Mouse (Mus musculus): ENCODE results near the gene Dchs1. TPM values are rescaled to one million over a fixed set of nuclear protein-coding genes. Genes with fewer than 3 reads are reported as not detected.
A peak's percentile ranks its signal among the peaks of the same experiment; 100 is the strongest.

Dchs1 gene
- 10 to 100 TPM in 1 of 4 experiments, 1 to 10 TPM in 3; 9.1 to 10.2 (median 9.5) TPM for total RNA-seq (2022)

DNA sequence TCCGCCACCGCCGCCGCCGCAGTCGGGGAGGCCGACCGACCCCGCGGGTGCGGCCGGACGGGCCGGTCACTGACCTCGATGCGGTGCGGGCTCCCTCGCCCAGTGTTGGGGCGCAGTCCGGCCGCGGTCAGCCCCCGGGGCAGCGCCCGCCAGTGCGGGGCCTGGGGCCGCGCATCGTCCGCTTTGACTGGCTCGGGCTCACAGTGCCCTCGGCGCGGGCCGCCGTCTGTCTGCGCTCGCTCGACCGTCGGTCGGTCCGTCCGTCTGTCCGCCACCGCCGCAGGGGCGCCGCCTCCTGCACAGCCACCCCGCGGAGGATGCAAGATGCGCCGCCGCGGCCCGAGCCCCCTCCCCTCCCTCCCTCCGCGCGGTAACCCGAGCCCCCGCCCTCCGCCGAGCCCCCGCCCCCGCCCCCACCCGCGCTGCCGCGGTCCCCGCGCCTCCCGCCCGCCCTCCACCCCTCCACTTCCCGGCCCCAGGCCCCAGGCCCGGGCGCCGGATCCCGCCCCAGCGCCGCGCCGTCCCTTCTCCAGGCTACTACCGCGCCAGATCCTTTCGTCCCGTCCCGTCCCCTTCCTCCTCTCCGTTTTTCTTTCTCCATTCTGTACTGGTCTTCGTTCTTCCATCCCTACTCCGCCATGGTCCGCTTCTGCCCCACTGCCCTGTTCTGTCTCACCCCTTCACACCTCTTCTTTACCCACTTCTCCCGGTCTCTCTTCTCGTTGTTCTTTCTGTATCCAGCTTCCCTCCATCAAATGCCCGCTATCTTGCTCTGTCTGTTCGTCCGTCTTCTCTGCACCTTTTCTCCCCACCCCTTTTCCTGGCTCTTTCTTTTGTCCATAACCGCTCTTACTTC lies at the start of gene Dchs1:
Dchs1 (minus strand) TSS at position 370 of the 856 bp plus-strand sequence.
- no peak for DNase-seq (ENCODE audit: low spot score in 2 of 2)

DNA sequence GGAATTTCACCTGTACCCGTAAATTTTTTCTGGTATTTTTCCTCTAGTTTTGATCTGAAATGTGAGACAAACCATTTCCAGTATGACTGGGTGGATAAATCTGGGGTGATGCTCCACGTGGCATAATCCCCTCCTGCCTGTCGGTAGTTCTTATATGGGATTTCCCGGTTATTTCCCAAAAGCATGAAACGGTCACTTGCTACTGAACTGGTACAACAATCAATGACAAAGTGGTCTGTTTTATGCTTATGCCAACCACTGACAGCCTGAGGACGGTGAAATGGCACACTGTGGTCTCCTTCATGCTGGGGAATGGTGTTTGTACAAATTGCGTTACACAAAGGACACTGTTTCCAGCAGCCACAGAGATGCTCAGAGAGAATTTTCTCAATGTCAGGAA lies 36.8 kb upstream of the Dchs1 start:
- no peak for DNase-seq (ENCODE audit: low spot score in 2 of 2)

DNA sequence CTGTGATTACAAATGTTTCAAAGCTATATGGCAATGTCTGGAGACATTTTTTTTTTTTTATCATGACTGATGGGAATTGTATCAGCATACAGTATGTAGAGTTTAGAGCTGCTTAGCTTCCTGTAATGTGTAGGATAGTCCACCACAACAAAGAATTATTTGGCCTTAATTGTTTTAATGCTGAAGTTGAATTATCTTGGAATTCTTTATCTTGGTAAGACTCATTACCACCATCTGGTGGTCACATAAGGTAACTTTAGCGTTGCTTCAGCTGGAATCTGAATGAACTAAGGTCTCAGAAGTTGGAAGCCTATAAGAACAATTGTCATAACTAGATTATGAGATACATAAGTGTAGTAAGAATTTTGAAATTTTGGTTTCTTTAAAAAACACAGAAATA lies 31.0 kb upstream of the Dchs1 start:
- no peak for DNase-seq (ENCODE audit: low spot score in 2 of 2)

DNA sequence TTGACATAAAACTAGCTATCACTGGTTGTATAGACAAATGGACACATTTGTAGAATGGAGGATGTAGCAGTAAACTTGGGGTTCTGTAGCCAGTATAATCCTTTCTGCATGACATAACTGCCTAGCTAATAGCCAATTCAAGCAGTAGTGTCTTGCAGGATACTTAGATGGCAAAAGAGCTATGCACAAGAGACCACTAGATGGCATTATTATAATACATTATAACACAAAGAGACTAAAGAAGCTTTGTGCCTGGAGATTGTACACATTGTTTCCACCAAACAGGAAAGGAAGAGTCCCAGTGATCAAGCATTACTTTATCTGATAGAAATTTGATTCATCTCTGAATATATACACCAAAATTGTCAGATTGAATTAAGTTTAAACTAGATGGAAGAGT lies 29.3 kb upstream of the Dchs1 start:
- DNase-seq (ENCODE audit: low spot score in 2 of 2), result no peak

DNA sequence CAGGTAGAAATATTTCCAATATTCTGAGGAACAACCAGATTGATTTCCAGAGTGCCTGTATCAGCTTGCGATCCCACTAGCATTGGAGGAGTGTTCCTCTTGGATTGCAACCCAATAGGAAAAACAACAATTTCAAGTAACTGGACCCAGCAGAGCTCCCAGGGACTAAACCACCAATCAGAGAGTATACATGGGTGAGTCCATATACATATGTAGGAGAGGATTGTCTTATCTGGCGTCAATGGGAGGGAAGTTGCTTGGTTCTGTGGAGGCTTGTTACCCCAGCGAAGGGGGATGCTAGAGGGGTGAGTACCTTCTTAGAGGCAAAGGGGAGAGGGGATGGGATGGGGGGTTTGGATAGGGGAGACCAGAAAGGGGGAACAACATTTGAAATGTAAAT lies 25.9 kb upstream of the Dchs1 start:
- DNase-seq (ENCODE audit: low spot score in 2 of 2), result no peak

DNA sequence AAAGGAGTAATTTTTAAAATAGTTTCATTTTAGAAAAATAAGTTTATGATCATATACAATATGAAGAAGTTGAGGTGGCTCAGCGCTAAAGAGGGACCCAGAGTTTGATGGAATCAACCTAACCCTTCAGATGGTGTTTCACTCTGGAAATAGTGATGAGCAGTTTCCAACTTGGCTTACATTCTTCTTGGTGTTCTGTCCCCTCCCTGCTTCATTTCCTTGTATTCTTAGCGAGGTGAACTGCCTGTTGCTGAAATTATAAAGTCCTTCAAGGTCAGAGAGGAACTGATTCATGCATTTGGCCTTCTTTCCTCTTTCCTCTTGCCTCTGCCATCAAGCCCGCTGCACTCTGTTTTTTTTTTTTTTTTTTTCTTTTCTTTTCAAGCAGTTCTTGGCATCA lies 25.1 kb upstream of the Dchs1 start:
- DNase-seq (ENCODE audit: low spot score in 2 of 2), result no peak

DNA sequence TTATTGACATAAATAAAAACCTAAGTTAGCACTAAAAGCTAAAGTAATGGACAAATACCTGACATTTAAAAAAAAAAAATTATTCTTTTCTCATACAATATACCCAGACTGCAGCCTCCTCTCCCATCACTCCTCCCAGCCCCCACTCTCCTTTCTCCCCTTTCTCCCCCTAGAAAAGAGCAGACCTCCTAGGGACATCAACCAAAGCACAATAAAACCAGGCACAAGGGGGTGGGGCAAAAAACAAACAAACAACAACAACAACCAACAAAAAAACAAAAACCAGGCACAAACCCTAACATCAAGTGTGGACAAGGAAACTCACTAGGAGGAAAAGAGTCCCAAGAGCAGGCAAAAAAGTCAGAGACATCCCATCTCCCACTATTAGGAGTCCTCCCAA lies 24.1 kb upstream of the Dchs1 start:
- DNase-seq (ENCODE audit: low spot score in 2 of 2), result no peak

DNA sequence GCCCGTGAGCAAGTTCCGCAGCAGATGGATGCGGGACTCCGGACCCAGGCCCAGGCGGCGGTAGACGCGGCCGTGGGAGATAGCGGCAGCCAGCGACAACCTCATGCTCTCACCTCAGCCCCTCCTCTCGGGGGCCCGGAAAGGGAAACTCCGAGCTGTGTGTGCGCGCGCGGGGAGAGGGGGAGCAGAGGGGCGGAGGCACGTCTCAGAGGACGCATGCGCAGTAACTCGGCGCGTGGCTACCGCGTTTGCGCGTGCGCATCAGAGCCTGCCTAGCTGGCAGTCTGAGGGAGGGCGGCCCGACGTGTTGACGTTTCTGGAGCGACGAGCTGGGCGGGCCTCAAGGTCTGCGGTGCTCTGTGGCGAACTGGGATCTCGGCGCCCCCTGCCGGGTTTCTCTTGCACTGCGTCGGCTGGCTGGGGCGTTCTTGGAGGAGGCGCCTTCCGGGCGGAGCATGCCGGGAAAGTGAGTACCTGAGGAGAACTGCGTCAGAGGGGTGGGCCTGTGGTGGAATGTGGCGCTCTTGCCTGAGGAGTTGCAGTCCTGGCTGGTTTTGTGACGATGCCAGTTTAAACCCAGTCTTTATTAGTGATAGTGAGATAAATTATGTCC lies 23.5 kb upstream of the Dchs1 start, which contains the start of gene Mrpl17:
Mrpl17 (minus strand) TSS at position 223 of the 613 bp plus-strand sequence.
- DNase-seq (ENCODE audit: low spot score in 2 of 2), result peak; percentile 100

DNA sequence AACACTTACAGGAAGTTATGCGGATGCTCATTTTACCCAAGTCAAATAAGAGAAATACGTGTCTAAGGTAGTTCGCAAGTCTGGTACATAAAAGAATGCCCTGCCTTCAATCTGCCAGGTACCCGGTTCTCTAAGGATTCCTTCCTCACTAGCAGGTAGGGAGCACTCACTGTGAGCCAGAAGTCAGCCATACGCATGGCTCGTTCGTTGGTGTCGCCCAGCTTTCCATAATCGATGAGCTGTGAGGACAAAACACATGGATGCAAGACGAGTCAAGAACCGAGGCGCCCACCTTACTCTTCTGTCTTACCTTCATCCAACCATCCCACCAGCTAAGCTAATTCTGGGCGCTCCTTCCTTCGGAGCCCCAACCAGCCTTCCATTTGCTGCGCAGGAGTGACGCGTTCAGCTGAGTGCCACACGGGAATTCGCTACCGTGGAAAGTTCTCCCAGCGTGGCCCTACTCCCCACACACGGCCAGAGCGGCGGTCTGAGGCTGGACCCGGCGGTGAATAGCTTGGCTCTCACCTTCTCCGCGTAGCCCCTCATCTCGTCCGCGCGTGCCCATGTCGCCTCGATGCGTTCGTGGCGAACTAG lies 22.9 kb upstream of the Dchs1 start:
- peak; percentile 28 to 34 for DNase-seq (ENCODE audit: low spot score in 2 of 2)

DNA sequence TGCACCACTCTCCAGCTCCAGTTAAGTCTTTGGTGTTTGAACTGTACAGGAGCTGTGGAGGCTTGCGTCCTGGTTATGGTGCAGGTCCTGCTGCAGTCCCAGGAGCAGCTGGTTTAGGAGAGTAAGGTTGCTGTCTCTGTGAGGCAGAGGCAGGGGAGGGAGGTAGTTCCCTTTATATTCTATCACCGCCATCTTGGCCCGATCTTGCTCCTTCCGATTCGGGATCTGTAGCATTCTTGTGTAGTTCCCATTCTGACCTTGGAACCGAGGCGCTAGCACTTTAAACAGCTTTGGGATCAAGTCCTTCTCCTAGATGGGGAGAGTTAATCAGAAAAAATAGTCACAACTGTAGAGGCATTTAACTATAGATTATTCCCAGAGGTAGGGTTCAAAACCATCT lies 22.4 kb upstream of the Dchs1 start:
- no peak for DNase-seq (ENCODE audit: low spot score in 2 of 2)

DNA sequence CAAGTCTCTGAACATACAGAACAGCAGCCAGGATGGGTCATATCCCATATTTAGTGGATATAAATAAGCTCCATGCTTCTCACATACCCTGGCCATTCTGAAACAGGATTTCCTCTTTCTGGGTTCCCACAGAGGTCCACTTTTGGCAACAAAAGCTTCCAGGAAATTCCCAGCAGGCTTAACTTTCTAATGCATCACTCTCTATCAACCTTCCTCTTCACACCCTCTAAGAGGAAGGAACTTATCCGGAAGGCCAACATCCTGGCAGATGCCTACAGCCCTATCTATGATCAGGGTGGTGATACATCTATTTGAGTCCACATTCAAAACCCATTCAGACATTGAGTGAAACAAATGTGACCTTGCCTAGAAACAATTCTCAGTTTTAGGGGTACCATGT lies 20.9 kb upstream of the Dchs1 start:
- DNase-seq (ENCODE audit: low spot score in 2 of 2), result no peak

DNA sequence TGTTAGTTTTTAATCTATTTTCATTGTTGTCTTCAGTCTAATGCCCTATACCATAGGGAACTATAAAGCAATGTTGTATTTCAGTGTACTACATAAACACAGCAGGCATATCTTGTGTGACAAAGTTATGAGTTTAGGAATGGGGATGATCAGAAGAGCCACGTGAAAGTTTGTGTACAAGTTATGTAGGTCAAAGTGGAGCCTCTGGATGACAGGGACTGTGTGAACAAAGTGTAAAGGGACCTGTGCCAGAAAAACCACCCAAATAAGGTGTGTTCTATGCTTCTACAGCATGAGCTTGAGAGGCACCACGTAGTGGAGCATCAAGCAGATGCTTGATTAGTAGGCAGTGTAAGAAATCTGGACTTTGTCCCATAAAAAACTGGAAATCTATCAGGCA lies 19.3 kb upstream of the Dchs1 start:
- DNase-seq (ENCODE audit: low spot score in 2 of 2), result no peak

DNA sequence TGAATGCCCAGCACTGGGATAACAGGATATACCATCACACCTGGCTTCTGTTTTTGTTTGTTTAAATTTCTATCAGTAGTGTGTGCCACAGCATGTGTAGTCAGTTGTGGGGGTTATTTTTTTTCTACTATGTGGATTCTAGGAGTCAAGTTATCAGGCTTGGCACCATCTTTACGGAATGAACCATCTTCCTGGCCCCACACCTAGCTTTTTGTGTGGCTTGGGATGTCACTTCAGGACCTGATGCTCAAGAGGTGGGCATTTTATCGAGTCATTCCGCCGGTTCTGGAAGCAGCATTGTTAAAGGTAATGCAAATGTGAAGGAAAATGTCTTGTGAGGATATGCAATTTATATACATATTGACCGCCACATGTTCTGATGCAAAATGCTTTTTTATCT lies 18.7 kb upstream of the Dchs1 start:
- DNase-seq (ENCODE audit: low spot score in 2 of 2), result no peak

DNA sequence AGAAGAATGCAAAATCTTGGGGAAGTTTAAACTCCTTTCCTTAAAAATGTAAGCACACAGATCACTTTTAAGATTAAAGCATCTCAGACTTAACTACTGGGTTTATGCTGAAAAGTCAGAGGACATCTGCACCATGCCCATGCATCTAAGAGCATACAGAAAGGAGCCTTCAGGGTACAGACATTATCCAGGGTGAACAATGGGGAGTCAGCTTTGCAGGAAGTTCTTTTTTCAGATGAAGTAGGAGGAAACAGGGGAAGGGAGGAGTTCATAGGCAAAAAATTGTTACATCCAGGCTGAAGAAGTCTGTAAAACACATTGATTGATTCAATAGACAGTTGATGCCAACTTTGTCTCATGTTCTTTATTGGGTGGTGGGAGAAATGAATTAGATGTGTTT lies 16.0 kb upstream of the Dchs1 start:
- DNase-seq (ENCODE audit: low spot score in 2 of 2), result no peak

DNA sequence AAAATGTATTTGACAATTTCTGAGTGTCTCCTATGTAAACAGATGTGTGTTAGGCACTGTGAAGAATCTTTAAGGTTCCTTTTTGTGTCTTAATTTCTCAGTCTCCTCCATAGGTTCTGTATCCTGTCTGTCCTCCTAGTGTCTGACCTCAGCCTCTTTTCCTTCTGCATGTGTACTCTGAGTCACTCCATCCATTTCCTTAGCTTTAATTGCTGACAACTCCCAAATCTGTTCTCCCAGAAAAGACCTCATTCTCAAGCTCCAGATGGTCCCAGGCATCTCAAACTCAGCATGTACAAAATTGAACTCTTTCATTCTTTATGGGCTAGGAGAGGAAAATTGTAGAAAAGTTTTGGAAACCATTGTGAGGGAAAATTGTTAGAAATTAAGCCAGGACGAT lies 15.3 kb upstream of the Dchs1 start:
- no peak for DNase-seq (ENCODE audit: low spot score in 2 of 2)

DNA sequence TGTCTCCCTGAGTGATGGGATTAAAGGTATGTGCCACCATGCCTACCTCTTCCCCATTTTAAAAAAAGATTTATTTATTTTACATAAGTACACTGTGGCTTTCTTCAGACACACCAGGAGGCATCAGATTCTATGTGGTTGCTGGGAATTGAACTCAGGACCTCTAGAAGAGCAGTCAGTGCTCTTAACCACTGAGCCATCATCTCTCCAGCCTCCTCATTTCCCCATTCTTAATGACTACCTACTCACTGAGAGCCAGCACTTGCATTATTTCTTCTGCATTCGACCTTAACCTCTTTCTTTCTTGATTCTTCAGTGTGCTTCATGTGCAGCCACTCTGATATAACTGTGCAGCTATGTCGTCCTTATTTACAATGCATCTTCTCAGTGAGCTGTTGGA lies 14.9 kb upstream of the Dchs1 start:
- no peak for DNase-seq (ENCODE audit: low spot score in 2 of 2)

DNA sequence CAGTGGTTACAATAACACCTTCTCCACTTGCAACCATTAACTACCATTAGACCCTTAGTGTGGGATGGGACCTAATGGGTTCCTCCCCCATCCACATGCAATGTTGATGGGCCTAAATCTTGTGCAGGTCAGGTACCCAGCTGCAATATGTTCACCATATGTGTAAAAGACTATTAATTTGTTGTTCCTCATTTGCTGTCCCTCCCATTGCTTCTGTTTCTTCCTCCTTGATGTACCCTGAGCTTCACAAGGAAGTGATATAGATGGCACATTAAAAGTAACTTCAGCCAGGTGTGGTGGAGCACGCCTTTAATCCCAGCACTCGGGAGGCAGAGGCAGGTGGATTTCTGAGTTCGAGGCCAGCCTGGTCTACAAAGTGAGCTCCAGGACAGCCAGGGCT lies 9.5 kb upstream of the Dchs1 start:
- DNase-seq (ENCODE audit: low spot score in 2 of 2), result no peak

DNA sequence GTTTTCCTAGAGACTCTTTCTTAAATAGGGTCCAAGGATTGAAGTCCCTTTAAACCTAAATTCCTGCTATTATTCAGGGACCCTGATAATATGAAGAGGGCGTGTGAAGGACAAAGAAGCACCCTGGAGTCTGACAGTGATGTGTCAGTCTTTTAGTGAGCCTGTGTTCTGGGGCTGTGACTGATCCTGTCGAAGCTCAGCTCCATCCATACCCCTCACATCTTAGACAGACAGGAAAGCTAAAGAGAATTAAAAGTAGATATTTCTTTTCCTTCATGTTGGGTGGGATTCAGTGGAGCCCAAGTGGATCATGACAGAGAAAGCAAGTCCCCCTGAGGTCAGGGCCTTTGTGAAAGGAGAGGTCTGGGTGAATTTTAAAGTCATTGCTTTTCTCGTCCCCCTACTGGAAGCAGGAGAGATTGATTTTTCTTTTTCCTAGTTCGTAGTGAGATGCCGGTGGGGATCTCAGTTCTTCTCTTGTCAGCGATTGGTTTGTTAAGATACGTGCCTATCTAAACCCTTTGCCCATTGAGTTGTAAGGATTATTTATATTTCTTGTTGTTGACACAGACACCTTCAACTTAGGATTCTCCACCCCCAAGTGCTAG lies 8.4 kb upstream of the Dchs1 start:
- DNase-seq (ENCODE audit: low spot score in 2 of 2), result no peak

DNA sequence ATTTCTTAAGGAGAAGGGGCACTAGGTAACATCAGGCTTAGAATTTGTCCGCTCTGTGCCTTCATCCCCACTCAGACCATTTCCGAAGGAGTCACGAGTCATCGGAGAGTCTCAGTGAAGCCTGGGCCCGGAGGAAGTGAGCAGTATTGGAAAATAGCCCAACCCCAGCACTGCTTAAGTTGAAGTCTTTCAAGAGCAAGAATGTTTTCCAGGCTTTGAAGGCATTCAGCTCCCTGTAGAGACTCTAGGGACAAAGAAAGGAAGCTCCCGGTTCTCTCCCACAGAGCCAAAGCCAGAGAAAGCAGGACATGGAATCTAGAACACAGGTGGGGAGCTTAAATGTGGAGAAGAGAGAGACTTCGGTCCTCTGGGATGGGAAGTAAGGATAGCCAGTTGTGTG lies 6.2 kb upstream of the Dchs1 start:
- DNase-seq (ENCODE audit: low spot score in 2 of 2), result no peak

DNA sequence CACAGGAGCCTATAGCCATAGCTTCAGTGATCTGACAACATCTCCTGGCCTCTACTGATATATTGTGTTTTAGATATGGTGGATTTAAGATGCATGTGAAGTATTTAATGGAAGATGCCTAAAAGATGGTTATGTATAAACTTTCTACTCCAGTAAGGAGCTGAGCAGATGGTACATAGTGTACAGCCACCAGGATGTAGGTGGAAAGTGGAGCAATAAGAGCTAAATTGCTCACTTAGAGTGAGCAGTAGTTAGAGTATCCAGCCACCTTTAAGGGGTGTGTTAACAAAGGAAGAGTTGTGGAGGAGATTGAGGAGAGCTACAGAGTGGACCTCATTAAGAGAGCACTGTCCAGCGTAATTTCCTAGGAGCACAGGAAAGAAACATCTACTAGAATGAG lies 3.7 kb upstream of the Dchs1 start:
- no peak for DNase-seq (ENCODE audit: low spot score in 2 of 2)

DNA sequence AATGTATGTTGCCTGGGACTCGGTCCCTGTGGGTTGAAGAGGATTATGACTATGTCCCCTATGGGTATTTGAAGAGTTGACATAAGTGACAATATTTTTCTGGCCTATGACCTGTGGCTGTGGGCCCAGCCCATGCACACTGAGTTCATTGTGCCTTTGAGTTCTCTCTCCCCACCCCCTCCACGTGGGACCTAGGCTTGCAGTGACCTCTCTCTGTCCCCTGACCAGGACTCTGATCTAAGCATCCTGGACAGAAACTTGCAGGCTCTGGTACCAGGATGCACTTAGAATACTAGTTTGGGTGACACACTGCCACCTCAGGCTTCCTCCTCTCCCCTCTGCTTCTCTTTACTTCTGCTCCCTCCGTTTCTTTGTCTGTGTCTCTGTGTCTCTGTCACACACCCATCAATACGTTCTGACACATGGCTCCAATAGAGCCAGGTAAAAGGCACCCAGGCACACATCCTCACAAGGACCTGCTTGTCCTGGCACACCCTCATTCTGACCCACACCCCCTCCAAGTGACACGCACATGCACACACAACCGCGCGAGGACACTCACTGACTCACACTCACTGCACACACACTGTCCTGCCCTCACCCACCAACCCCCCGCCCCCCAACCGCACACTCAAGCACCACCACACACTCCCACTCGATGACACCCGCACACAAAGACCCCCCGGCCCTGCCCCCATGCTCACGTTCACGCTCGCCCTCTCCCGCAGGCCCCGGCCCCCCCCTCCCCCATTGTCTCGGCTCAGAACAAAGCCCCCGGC lies 759 bp downstream of the Dchs1 start:
- no peak for DNase-seq (ENCODE audit: low spot score in 2 of 2)

Data from left cerebral cortex, adult 8-10 months (tissue).